Mouse (Mus musculus): ENCODE data around the gene Lrrc4. TPM values are rescaled to one million over a fixed set of nuclear protein-coding genes. Genes with fewer than 3 reads are reported as not detected.

Lrrc4 gene
- polyA plus RNA-seq, 1 experiment from 2014 or later = 0.22 TPM

- H3K27ac ChIP-seq (ENCODE audit: low read length) = no peak overlapping the region
- no peak overlapping the region for H3K4me3 ChIP-seq (ENCODE audit: low read length)
- H3K9ac ChIP-seq (ENCODE audit: low read length) = no peak overlapping the region
- H3K27me3 ChIP-seq (ENCODE audit: control insufficient read depth, insufficient read depth, low read length) = no peaks in the 10 kb centered on the region
- H3K36me3 ChIP-seq (ENCODE audit: control insufficient read depth, insufficient read depth) = no peaks in the 10 kb centered on the region
- no peaks in the 10 kb centered on the region for H3K9me3 ChIP-seq (replicated peaks; ENCODE audit: control insufficient read depth, low read length)
- no peak for ATAC-seq (replicated peaks; ENCODE audit: extremely low read depth, insufficient read depth, low FRiP score)
- no peak overlapping the region for H3K4me2 ChIP-seq (ENCODE audit: low read depth, low read length)
- WGBS = 67% methylated on average over 1 of the region's 1 CpGs
- H3K4me1 ChIP-seq (ENCODE audit: control insufficient read depth, insufficient read depth, low read length) = no peaks in the 10 kb centered on the region
Observed at GRCm38 (mm10) chr6:28737601-28738000, 93.9 kb downstream of the Lrrc4 start.

- no peak overlapping the region for H3K9ac ChIP-seq (ENCODE audit: low read length)
- H3K9me3 ChIP-seq (replicated peaks; ENCODE audit: control insufficient read depth, low read length) = no peaks in the 10 kb centered on the region
- H3K4me3 ChIP-seq (ENCODE audit: low read length) = no peak overlapping the region
- no peak overlapping the region for H3K27ac ChIP-seq (ENCODE audit: low read length)
- no peaks in the 10 kb centered on the region for H3K36me3 ChIP-seq (ENCODE audit: control insufficient read depth, insufficient read depth)
- H3K4me1 ChIP-seq (ENCODE audit: control insufficient read depth, insufficient read depth, low read length) = peaks cover 2% of the 10 kb centered on the region; the same call in 1 of the 2 replicates
- 81% methylated on average over 7 of the region's 7 CpGs for WGBS
- H3K27me3 ChIP-seq (ENCODE audit: control insufficient read depth, insufficient read depth, low read length) = no peaks in the 10 kb centered on the region
- ATAC-seq (replicated peaks; ENCODE audit: extremely low read depth, insufficient read depth, low FRiP score) = no peak
- H3K4me2 ChIP-seq (ENCODE audit: low read depth, low read length) = no peak overlapping the region
Observed at GRCm38 (mm10) chr6:28736665-28737064, 94.9 kb downstream of the Lrrc4 start.

- Histone ChIP-seq H3K4me1 (ENCODE audit: control insufficient read depth, insufficient read depth, low read length) (peaks cover 5% of the 10 kb centered on the region; the same call in 1 of the 2 replicates), H3K27me3 (ENCODE audit: control insufficient read depth, insufficient read depth, low read length) (no peaks in the 10 kb centered on the region), H3K9ac (ENCODE audit: low read length) (no peak overlapping the region), H3K4me3 (ENCODE audit: low read length) (no peak overlapping the region), H3K4me2 (ENCODE audit: low read depth, low read length) (no peak overlapping the region), H3K36me3 (ENCODE audit: control insufficient read depth, insufficient read depth) (no peaks in the 10 kb centered on the region), H3K9me3 (replicated peaks; ENCODE audit: control insufficient read depth, low read length) (no peaks in the 10 kb centered on the region), H3K27ac (ENCODE audit: low read length) (no peak overlapping the region)
- 49% methylated on average over 9 of the region's 9 CpGs for WGBS
- no peak for ATAC-seq (replicated peaks; ENCODE audit: extremely low read depth, insufficient read depth, low FRiP score)
Observed at GRCm38 (mm10) chr6:28735116-28735515, 96.4 kb downstream of the Lrrc4 start.

GRCm38 (mm10) chr6:28733884-28734647 is 97.5 kb downstream of the Lrrc4 start:
- Histone ChIP-seq H3K4me2 (ENCODE audit: low read depth, low read length) (no peak overlapping the region), H3K9ac (ENCODE audit: low read length) (no peak overlapping the region), H3K4me3 (ENCODE audit: low read length) (no peak overlapping the region), H3K4me1 (ENCODE audit: control insufficient read depth, insufficient read depth, low read length) (peaks cover 11% of the 10 kb centered on the region), H3K9me3 (replicated peaks; ENCODE audit: control insufficient read depth, low read length) (no peaks in the 10 kb centered on the region), H3K27me3 (ENCODE audit: control insufficient read depth, insufficient read depth, low read length) (no peaks in the 10 kb centered on the region), H3K27ac (ENCODE audit: low read length) (no peak overlapping the region), H3K36me3 (ENCODE audit: control insufficient read depth, insufficient read depth) (no peaks in the 10 kb centered on the region)
- 67% methylated on average over 5 of the region's 5 CpGs for WGBS
- ATAC-seq (replicated peaks; ENCODE audit: extremely low read depth, insufficient read depth, low FRiP score) = no peak

GRCm38 (mm10) chr6:28731246-28731645 is 100.3 kb downstream of the Lrrc4 start:
- Histone ChIP-seq H3K9me3 (replicated peaks; ENCODE audit: control insufficient read depth, low read length) (no peaks in the 10 kb centered on the region), H3K27me3 (ENCODE audit: control insufficient read depth, insufficient read depth, low read length) (no peaks in the 10 kb centered on the region), H3K27ac (ENCODE audit: low read length) (no peak overlapping the region), H3K4me2 (ENCODE audit: low read depth, low read length) (no peak overlapping the region), H3K36me3 (ENCODE audit: control insufficient read depth, insufficient read depth) (no peaks in the 10 kb centered on the region), H3K9ac (ENCODE audit: low read length) (no peak overlapping the region), H3K4me1 (ENCODE audit: control insufficient read depth, insufficient read depth, low read length) (peaks cover 11% of the 10 kb centered on the region), H3K4me3 (ENCODE audit: low read length) (no peak overlapping the region)
- WGBS = 86% methylated on average over 6 of the region's 6 CpGs
- no peak for ATAC-seq (replicated peaks; ENCODE audit: extremely low read depth, insufficient read depth, low FRiP score)

GRCm38 (mm10) chr6:28729649-28730048 is 101.9 kb downstream of the Lrrc4 start:
- WGBS = 34% methylated on average over 2 of the region's 2 CpGs
- Histone ChIP-seq H3K27ac (ENCODE audit: low read length) (no peak overlapping the region), H3K9ac (ENCODE audit: low read length) (no peak overlapping the region)

GRCm38 (mm10) chr6:28729236-28729635 is 102.3 kb downstream of the Lrrc4 start:
- Histone ChIP-seq H3K27me3 (ENCODE audit: control insufficient read depth, insufficient read depth, low read length) (no peaks in the 10 kb centered on the region), H3K4me1 (ENCODE audit: control insufficient read depth, insufficient read depth, low read length) (peaks cover 11% of the 10 kb centered on the region), H3K36me3 (ENCODE audit: control insufficient read depth, insufficient read depth) (peaks cover 6% of the 10 kb centered on the region), H3K4me2 (ENCODE audit: low read depth, low read length) (no peak overlapping the region), H3K9me3 (replicated peaks; ENCODE audit: control insufficient read depth, low read length) (no peaks in the 10 kb centered on the region), H3K27ac (ENCODE audit: low read length) (no peak overlapping the region), H3K4me3 (ENCODE audit: low read length) (no peak overlapping the region), H3K9ac (ENCODE audit: low read length) (no peak overlapping the region)
- ATAC-seq (replicated peaks; ENCODE audit: extremely low read depth, insufficient read depth, low FRiP score) = no peak
- 30% methylated on average over 3 of the region's 3 CpGs for WGBS

More at GRCm38 (mm10) chr6:28729649-28730048, 101.9 kb downstream of the Lrrc4 start:
- peaks cover 11% of the 10 kb centered on the region for H3K4me1 ChIP-seq (ENCODE audit: control insufficient read depth, insufficient read depth, low read length)
- H3K36me3 ChIP-seq (ENCODE audit: control insufficient read depth, insufficient read depth) = peaks cover 6% of the 10 kb centered on the region
- no peak for ATAC-seq (replicated peaks; ENCODE audit: extremely low read depth, insufficient read depth, low FRiP score)
- no peaks in the 10 kb centered on the region for H3K27me3 ChIP-seq (ENCODE audit: control insufficient read depth, insufficient read depth, low read length)
- H3K4me2 ChIP-seq (ENCODE audit: low read depth, low read length) = no peak overlapping the region
- H3K4me3 ChIP-seq (ENCODE audit: low read length) = no peak overlapping the region
- no peaks in the 10 kb centered on the region for H3K9me3 ChIP-seq (replicated peaks; ENCODE audit: control insufficient read depth, low read length)

GRCm38 (mm10) chr6:28724776-28725175 is 106.8 kb downstream of the Lrrc4 start:
- Histone ChIP-seq H3K9ac (ENCODE audit: low read length) (no peak overlapping the region), H3K27me3 (ENCODE audit: control insufficient read depth, insufficient read depth, low read length) (no peaks in the 10 kb centered on the region), H3K36me3 (ENCODE audit: control insufficient read depth, insufficient read depth) (peaks cover 6% of the 10 kb centered on the region), H3K4me3 (ENCODE audit: low read length) (no peak overlapping the region), H3K4me1 (ENCODE audit: control insufficient read depth, insufficient read depth, low read length) (peaks cover 6% of the 10 kb centered on the region), H3K27ac (ENCODE audit: low read length) (no peak overlapping the region), H3K4me2 (ENCODE audit: low read depth, low read length) (no peak overlapping the region), H3K9me3 (replicated peaks; ENCODE audit: control insufficient read depth, low read length) (no peaks in the 10 kb centered on the region)
- ATAC-seq (replicated peaks; ENCODE audit: extremely low read depth, insufficient read depth, low FRiP score) = no peak
- 84% methylated on average over 5 of the region's 5 CpGs for WGBS

GRCm38 (mm10) chr6:28723059-28723458 is 108.5 kb downstream of the Lrrc4 start:
- Histone ChIP-seq H3K27me3 (ENCODE audit: control insufficient read depth, insufficient read depth, low read length) (no peaks in the 10 kb centered on the region), H3K27ac (ENCODE audit: low read length) (no peak overlapping the region), H3K36me3 (ENCODE audit: control insufficient read depth, insufficient read depth) (peaks cover 6% of the 10 kb centered on the region), H3K4me2 (ENCODE audit: low read depth, low read length) (no peak overlapping the region), H3K9me3 (replicated peaks; ENCODE audit: control insufficient read depth, low read length) (no peaks in the 10 kb centered on the region), H3K4me1 (ENCODE audit: control insufficient read depth, insufficient read depth, low read length) (no peaks in the 10 kb centered on the region), H3K4me3 (ENCODE audit: low read length) (no peak overlapping the region), H3K9ac (ENCODE audit: low read length) (no peak overlapping the region)
- 27% methylated on average over 2 of the region's 2 CpGs for WGBS
- ATAC-seq (replicated peaks; ENCODE audit: extremely low read depth, insufficient read depth, low FRiP score) = no peak
